Mouse (Mus musculus): ENCODE data around the gene Lrrc46.

GRCm38 (mm10) chr11:97069770-97070169 is 28.6 kb upstream of the Lrrc46 start:
- TF ChIP-seq CTCF (IDR thresholded peaks at IDR 0.05; ENCODE audit: control insufficient read depth, insufficient read depth, low read length) (no peak), POLR2A (IDR thresholded peaks at IDR 0.05; ENCODE audit: borderline replicate concordance, control insufficient read depth, low read depth, low read length) (no peak)
